Mouse (Mus musculus) lung, postnatal 0 days (tissue): ENCODE results near the gene Acadsb.

Source experiments
- CTCF ChIP-seq: IDR thresholded peaks from 2 replicates; pipeline ENCODE4 v1.5.1; 2016; ENCODE audit warnings: antibody characterized with exemption, mild to moderate bottlenecking
- EP300 ChIP-seq: IDR thresholded peaks from 2 replicates; pipeline ENCODE4 v1.6.1; 2016; ENCODE audit warnings: antibody characterized with exemption, mild to moderate bottlenecking, control low read depth

DNA sequence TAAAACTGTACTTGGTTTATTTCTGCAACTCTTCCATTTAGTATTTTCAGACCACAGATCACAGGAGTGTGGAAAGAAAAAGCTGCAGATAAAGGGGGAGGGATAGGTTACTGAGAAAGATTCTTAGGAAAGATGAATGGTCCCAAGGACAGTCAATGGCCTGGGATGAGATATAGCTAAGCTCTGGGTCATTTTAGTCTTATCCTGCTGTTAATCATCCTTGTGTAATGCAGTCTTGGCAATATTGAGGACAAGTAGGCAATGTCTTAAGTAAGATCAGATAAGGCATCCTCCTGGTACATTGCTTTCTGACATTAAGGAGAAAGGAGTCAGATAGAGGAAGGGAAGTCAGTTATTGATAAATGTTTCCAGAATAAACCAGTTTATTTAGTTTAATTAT, 7.2 kb downstream of the Acadsb start:
- no peak for TF ChIP-seq CTCF
- no peak for TF ChIP-seq EP300
